Mouse (Mus musculus): ENCODE measurements at regions not wholly inside any gene's neighbourhood (a gene's known extent, or its start where the extent isn't known, plus 50 kb on each side); places are given as distances from the start of the nearest gene placed in this dataset.
A peak's percentile ranks its signal among the peaks of the same experiment; 100 is the strongest.

- TF ChIP-seq POLR2A (IDR thresholded peaks at IDR 0.05; ENCODE audit: low read depth, low read length) (no peak), CTCF (IDR thresholded peaks at IDR 0.05; ENCODE audit: borderline replicate concordance, insufficient read depth, low read length) (0 out of 2 replicates have a peak, but pooled peaks have one; percentile 9)
These were observed 847.3 kb downstream of the Robo1 start for GRCm38 (mm10) chr16:73155447-73155846.

All from embryonic fibroblast, embryonic 13.5 days (primary cell).